Mouse (Mus musculus) liver, adult (tissue): ENCODE results near the gene Olfr503.
"Not testable (repeated sequence)": the region's sequence is repeated elsewhere in the genome, so short reads cannot be mapped to it uniquely, and the experiment has no call there.

Experiments used
- GATA4 ChIP-seq: IDR thresholded peaks from 2 replicates; pipeline ENCODE4 v1.6.1; 2014; ENCODE audit warnings: mild to moderate bottlenecking, low read length; ENCODE audit not compliant: insufficient replicate concordance

The Olfr503 gene

GRCm38 (mm10) chr7:108544227-108544626 is at the start of gene Olfr503:
Gene Olfr503, plus strand, starts transcription at chr7:108544527.
- TF ChIP-seq GATA4, result not testable (repeated sequence)

DNA sequence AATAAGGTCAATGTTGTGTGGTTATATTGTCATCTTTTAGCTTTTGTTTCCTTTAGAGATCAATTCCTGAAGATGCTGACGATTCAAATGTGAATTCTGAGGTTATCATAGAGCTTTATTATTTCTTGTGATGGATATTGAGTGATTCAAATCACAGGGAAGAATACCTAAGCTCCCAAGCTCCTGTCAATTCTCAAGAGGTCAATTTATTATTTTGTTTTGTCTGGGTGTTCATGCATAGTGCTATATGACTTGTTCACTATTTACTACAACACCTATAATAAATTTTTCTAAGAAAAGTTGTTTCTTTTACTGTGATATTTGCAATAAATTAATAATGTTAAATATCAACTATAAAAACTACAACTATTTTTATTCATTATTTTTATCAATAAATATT is 19.4 kb upstream of the Olfr503 start, which contains the start of gene Olfr502:
TSS of gene Olfr502 (minus strand) at position 101 of the 400 bp plus-strand sequence.
- no peak for TF ChIP-seq GATA4

DNA sequence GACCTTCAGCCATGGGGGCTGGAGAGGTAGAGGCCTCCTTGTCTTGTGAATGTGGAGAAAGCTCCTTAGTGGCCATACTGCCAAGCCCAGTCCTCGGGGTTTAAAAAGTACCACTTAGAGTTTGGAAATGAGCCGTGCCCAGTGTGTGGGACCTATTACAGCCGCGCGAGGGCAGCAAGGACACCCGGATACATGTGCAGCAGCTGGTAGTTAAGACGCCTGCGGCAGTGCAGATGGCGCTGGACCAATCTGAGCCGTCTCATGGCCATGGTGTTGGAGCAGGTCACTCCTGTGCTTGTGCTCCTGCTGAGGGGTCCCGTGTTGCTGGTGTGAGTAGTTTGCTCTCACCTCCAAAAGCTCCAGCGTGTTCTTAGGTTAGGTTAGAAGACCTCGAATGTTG is 1.9 kb upstream of the Olfr503 start:
- TF ChIP-seq GATA4, result no peak

- no peak for TF ChIP-seq GATA4
Measured at GRCm38 (mm10) chr7:108565693-108566092, 21.4 kb downstream of the Olfr503 start, which contains the start of gene Olfr504. Gene Olfr504, minus strand, starts transcription at chr7:108565793.

GRCm38 (mm10) chr7:108589797-108590196 is 45.5 kb downstream of the Olfr503 start:
- TF ChIP-seq GATA4, result no peak
